Mouse (Mus musculus): Measurements from ENCODE around the gene Tmem108.

The Tmem108 gene

DNA sequence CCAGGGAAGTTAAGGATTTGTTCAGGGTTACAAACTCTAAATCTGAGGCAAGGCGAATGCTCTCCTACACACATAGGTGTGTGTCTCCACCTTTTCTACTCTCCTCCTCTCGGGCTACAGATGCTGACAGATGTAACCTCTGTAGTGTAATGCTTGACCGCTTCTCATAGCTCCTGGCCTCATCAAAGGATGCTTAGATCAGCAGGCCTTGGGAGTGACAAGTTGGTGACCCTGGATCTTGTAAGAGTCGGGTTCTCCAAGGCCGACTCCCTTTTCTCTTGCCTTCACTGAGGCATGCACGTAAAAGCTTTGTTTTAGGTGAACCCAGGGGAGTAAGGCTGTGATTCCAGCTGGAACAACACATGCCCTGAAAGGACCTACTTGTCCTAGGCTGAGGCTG lies 249.4 kb downstream of the Tmem108 start:
- no peak for ATAC-seq (ENCODE audit: insufficient number of reproducible peaks, low FRiP score, low TSS enrichment)

DNA sequence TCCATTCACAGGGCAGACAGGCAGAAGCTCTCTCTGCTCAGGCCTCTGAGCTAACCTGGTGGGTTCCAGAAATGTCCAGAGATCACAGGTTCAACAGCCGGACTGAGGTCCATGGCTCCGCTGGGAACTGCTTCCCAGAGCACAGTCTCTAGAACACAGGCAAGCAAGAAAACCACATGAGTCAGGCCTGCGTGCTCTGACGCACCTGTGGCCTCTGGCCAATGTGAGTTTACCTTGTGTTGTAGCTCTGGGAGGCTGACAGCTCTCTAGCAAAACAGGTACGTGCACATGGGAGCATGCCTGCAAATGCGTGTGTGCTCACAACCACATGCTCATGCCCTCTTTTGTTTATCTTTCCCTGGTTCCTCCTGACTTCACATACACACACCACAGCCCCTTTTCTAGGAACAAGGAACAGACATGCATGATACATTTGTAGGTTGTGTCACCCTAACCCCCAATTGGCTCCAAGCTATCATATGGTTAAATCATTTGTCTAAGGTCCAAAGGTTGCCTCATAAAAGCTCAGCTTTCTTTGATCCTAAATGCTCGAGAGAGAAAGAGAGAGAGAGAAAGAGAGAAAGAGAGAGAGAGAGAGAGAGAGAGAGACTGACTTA lies 254.6 kb downstream of the Tmem108 start:
- no peak for ATAC-seq (ENCODE audit: insufficient number of reproducible peaks, low FRiP score, low TSS enrichment)

DNA sequence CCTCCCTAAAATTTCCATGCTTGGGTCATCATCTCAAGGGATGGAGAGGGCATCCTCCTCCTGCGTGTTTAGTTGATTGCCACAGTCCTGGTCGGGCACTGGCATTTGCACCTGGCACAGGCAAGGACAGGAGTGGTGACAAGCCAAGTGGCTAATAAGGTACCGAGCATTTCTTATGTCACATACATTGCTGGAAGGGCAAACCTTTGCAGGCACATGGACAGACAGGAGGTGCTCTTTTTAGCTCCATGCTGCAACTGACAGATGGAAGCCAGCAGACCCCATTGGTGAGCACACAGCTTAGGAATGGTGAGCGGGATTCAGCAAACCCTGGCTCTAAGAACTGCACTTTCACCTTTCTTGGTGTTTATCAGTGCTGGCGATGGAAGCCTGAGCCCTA lies 256.6 kb downstream of the Tmem108 start:
- ATAC-seq (ENCODE audit: insufficient number of reproducible peaks, low FRiP score, low TSS enrichment): peak; percentile 38; the same call in 1 of the 2 replicates

DNA sequence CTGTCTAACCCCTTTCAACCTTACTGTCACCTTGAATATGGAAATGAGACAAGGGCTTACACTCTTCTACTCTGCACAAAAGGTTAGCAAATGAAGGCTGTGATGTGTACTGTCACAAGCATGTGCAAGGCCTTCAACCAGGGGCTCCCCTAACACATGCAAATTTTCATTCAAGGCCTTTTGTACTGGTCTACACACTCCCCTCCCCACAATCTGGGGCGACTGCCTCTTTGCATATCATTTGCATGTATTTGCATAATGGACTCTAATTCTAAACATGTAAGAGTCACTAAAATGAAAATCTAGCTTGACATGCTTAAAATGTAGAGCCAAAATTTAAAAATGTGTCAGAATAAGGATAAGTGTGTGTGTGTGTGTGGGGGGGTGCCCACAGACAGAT lies 257.0 kb downstream of the Tmem108 start:
- no peak for ATAC-seq (ENCODE audit: insufficient number of reproducible peaks, low FRiP score, low TSS enrichment)

DNA sequence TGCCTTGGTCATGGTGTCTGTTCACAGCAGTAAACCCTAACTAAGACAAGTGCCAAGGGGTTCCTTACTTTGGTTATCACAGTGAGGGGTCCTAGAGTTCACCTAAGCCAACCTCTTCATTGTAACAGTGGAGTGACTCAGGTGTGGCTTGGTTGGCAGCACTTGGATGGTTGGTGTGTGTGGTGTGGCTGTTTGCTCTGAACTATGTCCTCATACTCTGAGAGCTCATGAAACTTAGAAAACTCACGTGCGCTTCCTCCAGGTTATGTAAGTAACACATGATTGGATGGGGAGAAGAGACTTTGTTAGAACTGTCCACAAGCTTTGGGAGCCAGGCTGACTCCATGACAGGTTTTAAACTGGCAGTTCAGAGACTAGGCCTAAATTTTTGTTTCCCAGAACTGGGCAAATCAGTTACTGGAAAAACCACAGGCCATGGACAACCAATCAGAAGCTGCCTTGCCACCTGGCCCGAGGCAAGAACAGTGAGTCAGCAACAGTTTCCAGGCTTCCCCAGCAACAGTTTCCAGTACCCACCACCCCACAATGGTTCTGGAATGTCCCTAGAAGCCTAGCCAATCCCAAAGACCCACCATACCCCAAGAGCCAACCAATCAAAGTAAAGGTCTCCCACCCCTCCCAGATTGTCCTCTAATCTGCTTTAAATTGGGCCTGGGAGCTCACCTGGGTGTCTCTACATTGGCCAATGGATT lies 257.9 kb downstream of the Tmem108 start:
- ATAC-seq (ENCODE audit: insufficient number of reproducible peaks, low FRiP score, low TSS enrichment): no peak

DNA sequence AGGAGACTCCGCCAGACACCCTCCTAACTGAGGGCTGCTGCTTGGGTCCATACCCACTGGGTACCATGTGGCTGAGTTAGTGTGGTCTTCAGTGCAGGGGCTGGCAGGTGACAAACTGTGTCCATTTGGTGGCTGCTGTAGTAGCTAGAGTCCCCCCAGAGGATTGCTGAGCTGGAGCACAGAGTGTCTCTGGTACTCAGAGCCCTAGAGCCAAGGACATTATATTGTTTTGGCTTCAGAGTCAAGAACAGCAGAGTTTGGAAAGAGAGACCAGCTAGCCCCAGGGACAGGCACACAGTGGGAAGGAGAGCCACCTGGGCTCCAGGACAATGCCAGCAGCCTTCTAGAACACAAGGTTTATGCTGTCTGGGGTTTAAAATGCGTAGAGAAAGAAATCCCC lies 259.0 kb downstream of the Tmem108 start:
- 0 out of 2 replicates have a peak, but pooled peaks have one; percentile 16 for ATAC-seq (ENCODE audit: insufficient number of reproducible peaks, low FRiP score, low TSS enrichment)

DNA sequence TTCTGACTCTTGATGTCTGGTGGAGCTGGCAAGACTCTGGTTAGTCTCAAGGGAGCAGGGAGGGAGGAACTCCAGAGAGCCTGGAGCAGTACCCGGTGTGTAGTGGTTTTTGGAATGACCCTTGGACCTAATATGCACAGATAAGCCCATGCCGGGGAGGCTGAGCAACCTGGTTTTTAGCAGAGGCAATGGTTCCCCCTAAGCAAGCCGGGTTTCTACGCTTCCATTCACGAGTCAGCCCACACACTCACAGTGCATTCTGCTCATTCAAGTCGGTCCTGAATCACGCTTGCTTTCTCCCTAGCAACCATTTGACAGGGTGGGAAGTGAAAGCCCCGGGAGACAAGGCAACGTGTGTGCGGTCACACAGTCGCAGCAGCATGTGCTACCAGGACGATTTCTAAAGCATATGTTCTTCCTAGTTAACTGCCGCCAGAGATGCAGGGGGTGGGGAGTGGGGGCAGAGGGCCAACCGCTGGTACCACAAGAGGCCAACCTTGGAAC lies 259.7 kb downstream of the Tmem108 start:
- no peak for ATAC-seq (ENCODE audit: insufficient number of reproducible peaks, low FRiP score, low TSS enrichment)

DNA sequence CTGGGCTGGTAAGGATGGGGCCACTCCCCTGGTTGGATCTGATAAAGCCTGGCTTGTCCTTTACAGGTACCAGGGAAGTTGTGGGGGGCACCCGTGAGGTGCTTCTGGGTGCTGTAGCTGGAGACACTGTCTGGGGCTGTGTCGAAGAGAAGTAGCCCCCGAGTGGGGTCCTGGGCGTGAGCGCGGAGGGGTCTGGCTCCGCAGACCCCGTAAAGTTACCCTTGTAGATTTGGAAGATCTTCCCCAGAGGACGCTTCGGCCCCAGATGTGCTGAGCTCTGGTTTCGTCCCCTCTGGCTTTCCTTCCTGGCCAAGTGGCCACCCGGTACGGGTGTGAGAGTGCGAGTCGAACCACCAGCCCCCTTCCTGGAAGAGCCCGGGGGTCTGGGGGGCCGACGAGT lies 262.3 kb downstream of the Tmem108 start:
- ATAC-seq (ENCODE audit: insufficient number of reproducible peaks, low FRiP score, low TSS enrichment): no peak

DNA sequence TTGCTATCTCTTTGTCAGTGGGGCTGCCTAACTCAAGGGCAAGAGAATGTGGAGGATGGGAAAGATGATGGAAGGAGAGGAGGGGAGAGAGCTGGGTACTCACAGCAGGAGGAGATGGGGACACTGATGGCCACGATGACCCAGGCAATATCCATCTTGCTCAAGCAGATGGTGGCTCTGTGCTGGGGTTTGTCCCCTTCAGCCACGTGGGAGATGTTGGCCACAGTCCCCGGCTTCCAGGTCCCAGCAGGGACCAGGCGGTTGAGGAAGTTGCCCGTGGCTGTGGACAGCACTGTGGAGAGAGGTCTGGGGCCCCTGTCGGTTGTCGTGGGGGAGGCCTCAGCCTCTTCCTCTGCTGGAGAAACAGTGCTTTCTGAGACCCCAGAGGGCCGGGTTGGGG lies 262.9 kb downstream of the Tmem108 start:
- no peak for ATAC-seq (ENCODE audit: insufficient number of reproducible peaks, low FRiP score, low TSS enrichment)

DNA sequence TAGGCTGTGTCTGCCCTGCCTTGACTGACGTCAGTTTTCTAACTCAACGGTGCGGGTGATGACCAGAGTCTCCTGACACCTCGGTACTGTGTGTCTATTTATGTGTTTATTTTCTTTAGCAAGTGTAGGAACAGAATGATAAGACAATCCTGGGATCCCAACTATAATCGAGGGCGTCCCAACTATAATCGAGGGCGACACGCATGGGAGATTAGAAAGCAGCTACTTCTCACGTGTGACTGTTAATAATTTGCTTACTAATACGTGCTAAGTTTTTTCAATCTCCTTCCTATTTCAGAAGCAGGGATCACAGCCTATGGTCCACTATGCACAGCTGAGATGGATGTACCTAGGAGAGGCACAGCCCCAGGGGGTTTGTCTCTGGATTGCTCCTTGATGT lies 266.2 kb downstream of the Tmem108 start:
- ATAC-seq (ENCODE audit: insufficient number of reproducible peaks, low FRiP score, low TSS enrichment): no peak

DNA sequence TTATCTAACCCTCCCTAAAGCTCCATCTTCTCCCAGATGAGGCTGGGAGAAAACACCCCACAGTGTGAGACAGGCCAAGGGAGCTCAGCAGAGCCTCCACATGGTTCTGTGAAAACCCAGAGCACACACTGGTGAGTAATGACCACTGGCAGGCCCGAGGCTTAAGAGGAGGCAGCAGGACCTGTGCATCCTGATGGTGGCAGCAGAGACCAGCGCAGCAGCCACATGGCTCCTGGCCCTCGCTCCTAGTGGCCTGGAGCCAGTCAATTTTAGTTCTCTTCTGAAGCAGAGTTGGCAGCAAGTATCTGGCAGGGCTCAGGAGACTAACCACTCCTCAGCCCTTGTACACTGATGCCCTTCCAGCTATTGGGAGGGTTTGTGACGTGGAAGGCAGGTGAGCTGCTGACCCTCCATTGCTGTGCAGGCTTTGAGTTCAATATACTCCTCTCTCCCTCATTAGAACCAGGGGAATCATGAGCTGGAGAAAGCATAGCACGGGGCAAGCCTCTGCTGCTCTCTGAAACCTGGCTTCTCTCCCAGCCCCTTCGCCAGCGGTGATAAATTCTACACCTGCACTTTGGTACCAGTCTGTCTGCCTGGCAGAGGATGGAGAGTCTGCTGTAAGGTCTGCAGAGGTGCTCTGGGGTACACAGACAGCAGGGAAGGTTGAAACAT lies 267.2 kb downstream of the Tmem108 start:
- ATAC-seq (ENCODE audit: insufficient number of reproducible peaks, low FRiP score, low TSS enrichment): peak; percentile 74

DNA sequence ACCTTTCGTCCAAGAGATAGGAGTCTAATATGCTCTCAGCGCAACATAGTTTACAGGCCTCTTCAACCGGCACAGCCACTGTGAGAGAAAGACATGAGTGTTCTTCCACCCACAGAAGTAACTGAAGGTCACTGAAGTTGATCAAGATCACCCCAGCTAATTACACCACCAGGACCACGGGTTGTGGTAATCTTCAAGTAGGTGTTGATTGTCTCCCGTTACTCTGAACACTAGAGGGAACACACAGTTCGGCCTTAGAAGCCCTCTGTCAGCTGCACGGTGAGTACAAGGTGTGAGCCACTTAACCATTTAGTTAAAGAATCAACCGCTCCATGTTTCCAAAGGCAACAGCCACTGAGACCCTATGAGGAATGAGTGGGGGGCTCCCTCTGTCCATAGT lies 269.7 kb downstream of the Tmem108 start:
- no peak for ATAC-seq (ENCODE audit: insufficient number of reproducible peaks, low FRiP score, low TSS enrichment)

DNA sequence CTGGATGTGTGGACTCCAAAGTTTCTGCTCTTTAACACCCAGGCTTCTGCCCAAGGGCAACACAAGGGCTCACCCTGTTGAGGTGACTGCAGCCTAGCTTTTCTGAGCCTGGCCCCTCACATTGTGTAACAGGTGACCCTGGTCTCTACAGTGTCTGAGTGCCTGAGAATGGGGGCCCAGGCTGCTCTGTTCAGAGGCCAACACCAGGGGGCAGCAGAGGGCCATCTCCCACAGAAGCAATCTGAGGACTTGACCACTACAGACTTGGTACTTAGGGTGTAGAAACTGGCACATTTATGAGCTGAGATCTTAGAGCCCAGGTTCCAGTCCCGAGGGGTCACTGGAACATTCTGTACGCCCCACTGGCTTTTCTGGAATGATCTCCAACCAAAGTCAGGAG lies 271.2 kb downstream of the Tmem108 start:
- ATAC-seq (ENCODE audit: insufficient number of reproducible peaks, low FRiP score, low TSS enrichment): peak; percentile 33

DNA sequence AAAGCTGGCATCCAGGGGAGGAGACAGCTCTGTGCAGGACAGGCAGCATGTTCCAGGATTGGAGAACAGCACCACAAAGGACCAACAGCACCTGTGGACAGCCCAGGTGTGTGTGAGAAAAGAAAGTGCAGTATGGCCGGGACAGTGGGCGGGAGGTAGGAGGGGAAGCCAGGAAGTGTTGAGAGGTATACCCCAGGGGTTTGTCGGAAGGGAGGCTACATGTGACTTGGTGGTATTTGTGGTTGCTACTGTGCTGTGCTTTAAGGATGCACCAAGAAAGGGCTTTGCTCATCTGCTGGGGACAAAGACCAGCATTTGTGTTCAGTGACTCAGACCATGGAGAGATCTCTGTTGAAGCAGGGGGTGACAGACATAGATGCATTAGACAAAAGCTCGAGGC lies 271.8 kb downstream of the Tmem108 start:
- no peak for ATAC-seq (ENCODE audit: insufficient number of reproducible peaks, low FRiP score, low TSS enrichment)

DNA sequence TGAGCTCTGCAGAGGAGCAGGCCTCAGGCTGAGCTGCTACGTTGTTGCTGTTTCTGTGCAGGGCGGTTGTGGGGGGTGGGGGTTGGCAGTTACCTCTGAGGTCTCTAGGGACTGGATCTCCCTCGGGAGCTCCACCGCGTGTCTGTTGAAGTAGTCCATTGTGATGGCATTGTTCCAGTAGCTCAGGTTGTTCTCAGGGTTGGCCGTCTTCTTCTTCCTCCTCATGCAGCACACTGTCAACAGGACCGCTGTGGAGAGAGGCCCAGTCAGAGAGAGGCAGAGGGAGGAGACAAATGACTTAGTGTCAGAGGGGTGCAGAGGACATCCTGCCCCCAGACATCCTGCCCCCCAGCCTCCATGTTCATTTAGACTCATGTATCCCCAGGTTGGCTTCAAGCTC lies 272.5 kb downstream of the Tmem108 start:
- no peak for ATAC-seq (ENCODE audit: insufficient number of reproducible peaks, low FRiP score, low TSS enrichment)

DNA sequence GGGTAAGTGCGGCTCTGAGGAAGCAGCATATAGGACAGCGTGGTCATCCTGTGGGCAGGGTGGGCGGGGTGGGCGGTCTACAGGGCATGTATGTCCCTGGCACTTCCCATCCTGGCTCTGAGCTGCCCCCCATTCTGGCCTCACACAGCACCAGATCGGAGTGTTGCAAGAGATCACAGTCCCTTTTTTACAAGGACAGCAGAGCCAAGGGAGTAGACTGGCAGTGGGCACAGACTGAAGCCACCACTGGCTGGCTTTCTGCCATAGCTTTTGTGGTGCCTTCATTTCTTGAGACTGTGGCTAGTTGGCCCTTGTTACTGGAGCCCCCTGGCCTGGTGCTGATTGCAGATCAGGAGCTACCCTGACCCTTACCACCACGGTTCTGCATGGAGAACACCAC lies 275.4 kb downstream of the Tmem108 start:
- ATAC-seq (ENCODE audit: insufficient number of reproducible peaks, low FRiP score, low TSS enrichment): no peak

DNA sequence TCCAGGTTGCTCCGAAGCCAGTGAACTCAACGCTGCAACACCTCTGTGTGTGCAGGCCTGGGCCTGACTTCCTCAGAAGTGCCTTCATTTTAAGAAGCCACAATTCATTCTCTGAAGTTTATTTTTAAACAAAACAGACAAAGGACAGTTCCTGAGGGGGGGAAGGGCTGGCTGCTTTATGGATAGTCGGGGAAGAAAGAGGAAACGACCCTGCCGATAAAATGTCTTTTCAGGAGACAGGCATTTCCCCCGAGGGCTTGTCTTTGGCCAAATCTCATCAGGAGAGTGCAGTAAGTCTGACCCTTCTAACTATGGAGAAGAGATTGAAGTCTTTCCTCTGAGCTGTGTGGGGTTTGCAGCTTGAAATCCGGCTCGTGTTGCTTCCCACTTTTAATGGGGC lies 276.0 kb downstream of the Tmem108 start:
- ATAC-seq (ENCODE audit: insufficient number of reproducible peaks, low FRiP score, low TSS enrichment): no peak

DNA sequence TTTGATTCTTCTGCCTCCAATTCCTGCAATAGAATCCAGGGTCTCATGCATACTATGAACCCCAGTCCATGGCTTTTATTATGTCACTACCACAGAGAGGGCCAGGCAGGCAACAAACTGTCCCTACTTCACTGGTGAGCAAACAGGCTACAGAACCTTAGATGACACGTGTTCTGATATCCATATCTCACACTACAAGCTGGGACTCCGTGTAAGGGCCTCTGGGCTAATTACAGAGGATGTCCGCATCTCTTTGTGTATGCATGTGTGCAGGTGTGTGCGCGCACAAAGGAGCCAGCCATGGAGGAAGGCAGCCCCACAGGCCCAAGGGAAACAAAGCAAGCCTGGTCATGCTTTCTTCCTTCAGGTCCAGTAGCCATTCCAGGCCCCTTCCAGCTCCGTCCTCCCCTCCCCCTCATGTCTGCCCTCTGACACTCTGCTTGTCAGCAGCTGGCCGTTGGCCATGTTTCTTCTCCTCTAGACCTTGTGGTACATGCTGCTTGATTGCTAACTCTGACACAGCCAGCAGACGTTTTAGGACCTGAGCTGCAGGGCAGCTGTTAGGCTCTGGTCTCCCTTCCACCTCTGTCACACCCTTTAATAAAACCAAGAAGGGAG lies 280.9 kb downstream of the Tmem108 start:
- no peak for ATAC-seq (ENCODE audit: insufficient number of reproducible peaks, low FRiP score, low TSS enrichment)

DNA sequence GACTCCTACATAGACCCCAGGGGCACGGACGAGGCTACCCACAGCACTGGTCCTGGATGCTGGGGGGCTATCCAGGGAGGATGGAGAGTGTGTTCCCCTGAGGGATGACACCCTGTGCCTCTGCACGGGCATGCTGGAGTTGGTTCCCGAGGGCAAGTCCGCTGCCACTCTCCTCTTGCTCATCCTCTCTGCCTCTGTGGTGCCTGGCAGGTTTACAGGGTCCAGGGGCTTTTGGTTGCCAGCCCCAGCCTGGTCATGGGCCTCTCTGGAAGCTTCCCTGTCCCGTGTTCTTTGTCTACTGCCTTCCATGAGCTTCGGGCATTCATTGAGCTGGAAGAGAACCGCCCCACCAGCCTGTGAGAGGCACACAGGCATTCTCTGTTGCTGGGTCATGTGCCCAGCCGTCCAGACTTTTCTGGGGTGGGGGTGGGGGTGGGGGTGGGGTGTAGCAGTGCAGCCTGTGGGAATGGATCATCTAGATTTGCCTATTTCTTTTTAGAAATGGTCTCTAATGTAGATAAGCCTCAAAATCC lies 281.5 kb downstream of the Tmem108 start, which contains the start of gene Bfsp2:
Gene Bfsp2 (minus strand): TSS at position 377 of the 533 bp plus-strand sequence.
- ATAC-seq (ENCODE audit: insufficient number of reproducible peaks, low FRiP score, low TSS enrichment): no peak

DNA sequence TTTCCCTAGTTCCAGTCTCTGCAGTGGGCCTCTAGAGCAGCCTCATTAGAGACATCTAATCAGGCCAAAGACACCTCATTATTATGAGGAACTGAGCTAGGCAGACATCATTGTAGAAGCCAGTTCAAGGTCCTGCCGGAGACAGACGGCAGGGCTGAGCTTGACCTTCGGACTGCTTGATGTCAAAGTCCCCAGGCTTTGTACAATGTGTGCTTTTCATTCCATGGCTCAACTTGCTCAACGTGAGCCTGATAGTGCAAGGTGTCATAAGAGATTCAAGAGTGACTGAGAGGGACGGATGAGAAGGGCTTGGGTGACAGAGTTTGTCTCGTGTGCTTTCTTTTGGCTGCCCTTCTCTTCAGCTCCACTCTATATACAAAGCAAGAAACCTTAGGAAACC lies 286.2 kb downstream of the Tmem108 start:
- ATAC-seq (ENCODE audit: insufficient number of reproducible peaks, low FRiP score, low TSS enrichment): no peak

All from cerebellum, adult (tissue).